Mouse (Mus musculus): ENCODE data around the gene 2410137M14Rik.

DNA sequence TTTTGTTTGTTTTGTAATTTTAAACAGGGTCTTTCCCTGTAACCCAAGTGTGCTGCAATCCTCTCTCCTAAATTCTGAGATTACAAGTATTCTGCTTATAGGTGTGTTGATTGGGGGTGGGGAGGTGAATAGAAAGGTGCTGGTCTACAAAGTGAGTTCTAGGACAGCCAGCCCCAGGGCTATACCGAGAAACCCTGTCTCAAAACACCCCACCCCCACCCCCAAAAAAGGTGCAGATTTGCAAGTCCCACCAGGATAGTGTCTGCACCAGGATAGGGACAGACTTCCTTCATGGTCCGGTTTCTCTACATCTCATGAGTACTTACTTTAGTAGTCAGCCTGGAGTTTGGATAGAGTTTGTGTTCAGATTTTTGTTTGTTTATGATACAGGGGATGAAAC is 17.4 kb upstream of the 2410137M14Rik start:
- no peak for TF ChIP-seq CTCF (IDR thresholded peaks at IDR 0.05 in 2 of 3, conservative IDR thresholded peaks at IDR 0.05 in 1 of 3; ENCODE audit: control insufficient read depth in 1 of 3, insufficient read depth in 1 of 3, low read depth in 2 of 3, low read length in 3 of 3, poor library complexity in 1 of 3, severe bottlenecking in 1 of 3)
- no peak for TF ChIP-seq E2F4 (IDR thresholded peaks at IDR 0.05; ENCODE audit: borderline replicate concordance, low read depth, low read length)

Measured in MEL (cell line).